Mouse (Mus musculus) frontal cortex, adult (tissue): ENCODE data around the gene Alad.

Source experiments
- ATAC-seq: cut with Nextera tagmentation; 2 replicates; pipeline ENCODE4 v1.9.2; 2017; ENCODE audit warnings: mild to moderate bottlenecking, moderate library complexity, mixed read lengths; ENCODE audit not compliant: low TSS enrichment

Gene Alad

GRCm38 (mm10) chr4:62517538-62518415 is 1.9 kb downstream of the Alad start:
- ATAC-seq, result no peak

DNA sequence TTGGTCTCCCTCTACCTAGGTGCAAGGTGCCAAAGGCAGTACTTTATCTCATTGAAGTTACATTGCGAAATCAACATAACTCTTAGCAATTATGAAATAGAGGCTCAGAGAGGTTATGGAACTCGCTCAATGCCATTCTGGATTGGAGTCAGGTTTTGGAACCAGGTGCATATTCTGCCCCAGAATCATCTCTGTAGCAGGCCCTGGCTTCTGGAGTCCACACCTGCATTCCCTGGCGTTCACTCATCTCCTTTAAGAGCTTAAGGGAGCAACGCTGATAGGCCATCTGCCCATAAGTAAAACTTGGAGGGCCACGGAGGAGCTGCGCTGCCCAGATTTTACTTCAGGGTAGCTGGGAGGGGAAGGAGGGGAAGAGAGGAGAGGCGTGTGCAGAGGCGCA is 2.7 kb downstream of the Alad start:
- no peak for ATAC-seq

DNA sequence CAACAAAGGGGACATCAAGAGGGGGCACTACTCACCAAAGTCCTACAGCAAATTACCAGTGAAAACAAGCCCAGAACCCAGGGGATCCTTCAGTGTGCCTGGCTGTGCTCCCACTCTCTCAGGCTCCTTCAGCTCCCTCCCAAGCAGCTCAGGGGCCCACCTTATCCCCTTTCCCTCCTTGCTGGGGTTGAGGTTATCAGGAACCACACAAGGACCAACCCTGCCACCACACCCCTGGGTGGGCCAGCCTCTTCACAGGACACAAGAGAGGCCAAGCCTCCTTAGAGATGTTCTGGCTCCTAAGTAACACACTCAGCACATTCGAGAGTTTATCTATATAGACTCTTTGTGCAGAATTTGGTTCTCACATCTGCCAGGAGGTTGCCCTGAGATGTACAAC is 3.1 kb downstream of the Alad start:
- ATAC-seq, result no peak

GRCm38 (mm10) chr4:62516079-62516478 is 3.6 kb downstream of the Alad start:
- ATAC-seq, result no peak

- 0 out of 2 replicates have a peak, but pooled peaks have one; percentile 1 for ATAC-seq
Measured at GRCm38 (mm10) chr4:62515490-62515889, 4.2 kb downstream of the Alad start.

- no peak for ATAC-seq
Measured at GRCm38 (mm10) chr4:62514995-62515394, 4.7 kb downstream of the Alad start.

DNA sequence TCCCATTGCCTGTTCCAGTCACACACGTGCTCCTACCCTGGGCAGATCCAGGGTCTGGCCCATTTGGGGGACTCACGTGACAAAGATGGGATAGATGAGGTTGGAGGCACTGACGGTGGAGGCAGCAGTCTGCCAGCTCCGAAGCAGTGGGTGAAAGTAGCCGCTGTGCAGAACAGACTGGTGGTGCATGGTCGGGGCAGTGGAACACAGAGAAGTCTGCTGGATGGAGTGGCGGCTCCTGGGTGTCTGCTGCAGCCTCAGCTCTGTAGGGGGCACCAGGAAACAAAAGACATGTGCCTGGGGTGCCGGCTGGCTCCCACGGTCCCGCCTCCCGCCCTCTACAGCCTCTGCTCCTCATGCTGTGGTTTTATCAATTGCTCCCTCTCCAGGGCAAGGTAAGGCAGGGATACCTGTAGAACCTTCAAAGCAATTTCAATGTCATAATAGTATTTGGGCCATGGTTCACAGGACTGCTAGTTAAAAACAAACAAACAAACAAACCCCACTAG is 5.7 kb downstream of the Alad start:
- ATAC-seq, result no peak

GRCm38 (mm10) chr4:62509946-62510345 is 9.8 kb downstream of the Alad start:
- ATAC-seq, result no peak

DNA sequence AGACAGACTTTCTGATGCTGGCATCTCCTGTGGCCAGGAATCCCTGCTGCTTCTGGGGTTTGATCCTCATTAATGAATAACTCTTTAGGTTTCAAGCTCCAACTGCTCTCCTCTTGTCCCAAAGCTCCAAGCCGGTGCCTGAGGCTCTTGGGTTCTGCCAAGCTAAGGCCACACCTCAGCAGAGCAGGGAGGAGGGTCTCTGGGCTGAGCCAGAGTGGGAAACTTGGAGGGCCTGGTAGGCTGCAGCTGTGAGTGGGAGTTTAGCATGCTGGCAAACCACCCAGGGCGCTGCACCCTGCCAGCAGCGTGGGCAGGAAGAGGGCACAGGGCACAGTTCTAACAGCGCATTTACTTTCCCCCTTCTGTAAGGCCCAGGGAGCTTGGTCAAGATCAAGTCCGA is 10.9 kb downstream of the Alad start:
- ATAC-seq, result no peak

DNA sequence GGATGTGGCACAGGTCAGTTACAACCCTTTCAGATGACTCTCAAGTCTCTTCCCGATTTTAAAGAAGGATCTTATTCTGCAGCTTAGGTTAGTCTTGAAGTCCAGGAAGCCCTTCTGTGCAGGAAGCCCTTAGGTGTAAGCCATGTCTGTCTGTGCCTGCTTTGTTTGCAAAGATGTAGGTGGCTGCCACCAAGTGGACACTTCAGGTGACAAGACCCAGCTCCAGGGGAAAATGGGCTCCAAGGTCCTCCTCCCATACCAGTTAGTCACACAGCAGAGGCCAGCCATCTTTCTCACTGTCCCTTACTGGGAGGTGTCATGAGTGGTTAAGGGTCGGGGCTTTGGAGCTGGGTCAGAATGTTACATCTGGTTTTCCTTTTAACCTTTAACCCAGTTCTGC is 12.9 kb downstream of the Alad start:
- 0 out of 2 replicates have a peak, but pooled peaks have one; percentile 21 for ATAC-seq

DNA sequence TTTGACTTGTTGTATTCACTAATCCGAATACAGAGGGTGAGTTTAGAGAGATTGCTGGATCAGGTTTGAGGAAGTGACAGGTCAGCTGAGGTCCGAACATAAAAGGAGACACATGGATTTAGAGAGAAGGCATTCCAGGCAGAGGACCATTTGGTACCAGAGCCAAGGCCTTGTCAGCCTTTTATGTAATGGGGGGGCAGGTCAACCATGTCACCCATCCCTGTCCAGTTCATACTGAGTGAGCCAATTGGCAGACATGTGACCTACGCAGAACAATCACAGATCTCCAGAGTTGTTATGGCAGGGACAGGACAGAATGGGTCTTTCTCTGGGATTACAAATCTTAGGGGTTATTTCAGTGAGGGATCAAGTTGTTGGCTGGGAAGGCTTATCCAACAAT is 13.7 kb downstream of the Alad start:
- ATAC-seq, result no peak

DNA sequence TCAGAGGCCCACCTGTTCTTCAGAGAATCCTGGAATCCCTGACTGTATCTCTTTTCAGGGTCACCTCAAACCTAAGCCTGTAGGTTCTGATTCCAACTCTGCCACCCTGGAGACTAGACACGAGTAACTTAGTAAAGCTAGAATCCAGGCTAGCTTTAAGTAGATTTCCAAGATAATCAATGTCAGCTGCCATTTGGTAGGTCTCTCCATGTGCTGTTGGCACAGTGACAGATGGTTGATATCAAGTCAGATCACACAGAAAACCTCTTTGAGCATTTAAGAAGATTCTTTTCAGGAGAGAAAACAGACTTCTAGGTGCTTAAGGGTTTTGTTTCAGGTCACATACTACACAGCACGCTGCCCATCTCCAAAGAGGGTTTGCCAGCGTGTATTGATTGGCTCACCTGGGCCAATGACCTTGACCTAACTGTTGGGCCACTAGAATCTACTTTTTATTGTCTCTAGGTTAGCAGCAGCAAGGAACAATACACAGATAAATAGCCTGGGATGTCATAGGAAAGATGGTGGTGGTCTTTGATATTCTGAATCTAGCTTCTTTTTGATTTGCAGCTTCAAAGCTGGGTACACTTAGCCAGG is 16.2 kb downstream of the Alad start, which contains the start of gene Hdhd3:
Gene Hdhd3 (minus strand): TSS at position 94 of the 597 bp plus-strand sequence.
- ATAC-seq, result no peak

DNA sequence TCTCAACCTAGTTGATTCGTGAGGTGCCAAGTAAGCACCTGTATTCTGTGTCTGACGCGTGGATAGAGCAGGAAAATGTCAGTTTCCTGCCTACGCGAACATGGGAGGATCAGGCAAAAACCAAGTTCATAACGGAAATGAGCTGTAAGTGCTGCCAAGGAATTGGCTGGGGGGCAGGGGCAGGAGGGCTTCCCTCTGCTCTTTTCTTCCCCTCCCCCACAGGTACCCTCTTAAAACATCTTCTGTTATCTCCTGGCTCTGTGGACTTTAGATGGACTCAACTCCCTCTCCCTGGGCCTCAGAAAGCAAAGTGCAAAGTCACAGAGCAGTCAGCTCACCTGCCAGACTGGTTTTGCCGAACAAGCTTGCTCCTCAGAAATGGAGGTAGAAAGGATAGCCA is 16.7 kb downstream of the Alad start:
- no peak for ATAC-seq

- ATAC-seq, result peak; percentile 96
Measured at GRCm38 (mm10) chr4:62501964-62502732, 17.6 kb downstream of the Alad start.

- ATAC-seq, result peak; percentile 5; the same call in 1 of the 2 replicates
Measured at GRCm38 (mm10) chr4:62501534-62501933, 18.2 kb downstream of the Alad start.

- no peak for ATAC-seq
Measured at GRCm38 (mm10) chr4:62500799-62501198, 18.9 kb downstream of the Alad start.

DNA sequence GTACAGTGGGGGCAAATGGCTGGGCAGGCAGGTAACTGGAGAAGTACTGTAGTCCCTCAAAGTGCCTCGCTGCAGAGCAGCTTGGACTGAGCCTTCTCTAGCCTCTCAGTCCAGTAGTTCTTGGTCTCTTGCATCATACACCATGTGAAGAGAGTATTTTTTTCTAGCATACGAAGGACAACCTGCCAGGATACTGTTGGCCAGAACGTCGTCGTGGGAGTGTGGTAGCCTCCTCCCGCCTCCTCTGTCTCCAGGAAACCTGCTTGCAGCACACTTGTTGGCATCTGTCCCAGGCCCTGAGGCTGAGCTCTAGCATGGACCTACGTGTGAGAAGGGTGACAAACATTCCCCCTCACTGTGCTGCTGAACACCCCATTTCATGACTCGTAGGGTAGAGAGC is 22.9 kb downstream of the Alad start:
- ATAC-seq, result peak; percentile 88

- no peak for ATAC-seq
Measured at GRCm38 (mm10) chr4:62495946-62496345, 23.8 kb downstream of the Alad start.

DNA sequence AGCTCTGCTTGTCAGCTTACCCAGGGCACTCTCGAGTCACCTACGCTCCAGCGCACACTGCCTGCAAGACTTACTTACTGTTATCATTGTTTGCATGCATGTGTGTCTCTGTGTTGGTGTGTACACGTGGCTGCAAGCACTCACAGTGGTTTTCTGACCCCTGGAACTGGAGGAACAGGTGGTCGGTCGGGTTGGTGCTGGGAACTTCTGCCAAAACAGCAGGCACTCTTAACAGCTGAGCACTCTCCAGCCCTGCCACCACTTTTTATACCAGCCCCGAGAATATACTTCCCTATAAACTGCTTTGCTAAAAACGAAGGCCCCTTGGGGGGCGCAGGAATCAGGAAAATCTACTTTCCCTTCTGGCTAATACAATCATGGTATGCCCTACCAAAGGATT is 25.5 kb downstream of the Alad start:
- ATAC-seq, result no peak

DNA sequence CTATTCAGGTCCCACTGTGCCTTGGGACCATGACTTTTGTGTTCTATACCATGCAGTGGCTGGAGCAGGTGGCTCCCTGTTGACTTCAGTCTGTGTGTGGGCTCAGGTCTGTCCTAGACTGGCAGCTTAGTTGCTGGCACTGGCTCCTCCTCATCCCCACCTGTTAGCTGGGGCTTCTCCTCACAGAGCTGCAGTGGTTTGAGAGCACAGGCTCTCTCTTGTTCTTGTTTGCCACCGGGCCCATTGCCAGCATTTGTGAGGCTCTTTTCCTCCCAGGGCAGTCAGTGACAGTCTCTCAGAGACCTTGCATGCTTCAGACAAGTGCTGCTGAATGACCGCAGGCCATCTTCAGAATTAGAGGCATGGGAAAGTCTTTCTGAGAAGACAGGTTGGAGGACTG is 27.0 kb downstream of the Alad start:
- ATAC-seq, result no peak

- no peak for ATAC-seq
Measured at GRCm38 (mm10) chr4:62487914-62488313, 31.8 kb downstream of the Alad start.

DNA sequence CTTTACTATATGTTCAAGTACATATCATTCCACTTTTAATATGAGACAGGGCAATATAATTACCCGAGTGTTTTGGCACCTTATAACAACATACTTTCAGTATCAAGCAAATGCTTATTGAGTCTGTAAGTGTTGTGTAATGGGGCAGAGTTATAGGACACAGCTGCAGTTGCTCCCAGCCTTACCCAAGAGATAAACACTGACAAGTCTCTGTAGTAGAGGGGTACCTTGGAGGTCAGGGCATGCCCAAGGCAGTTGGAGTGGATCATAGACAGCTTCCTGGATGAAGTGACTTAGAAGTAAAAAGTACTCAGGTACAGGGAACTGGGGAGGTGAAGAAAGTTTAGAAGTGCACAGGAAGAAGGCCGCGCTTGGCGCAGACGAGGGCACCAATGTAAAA is 32.5 kb downstream of the Alad start:
- no peak for ATAC-seq
